Mouse (Mus musculus) cerebellum, postnatal 36 days (tissue): Measurements from ENCODE around the gene Mad2l1bp.

Experiments
- DNase-seq, 2 experiments: peaks; one replicate each; pipeline ENCODE4 v3.0.0; 2021 to 2022; ENCODE audit warnings: mixed read lengths in 2 of 2

Mad2l1bp gene

DNA sequence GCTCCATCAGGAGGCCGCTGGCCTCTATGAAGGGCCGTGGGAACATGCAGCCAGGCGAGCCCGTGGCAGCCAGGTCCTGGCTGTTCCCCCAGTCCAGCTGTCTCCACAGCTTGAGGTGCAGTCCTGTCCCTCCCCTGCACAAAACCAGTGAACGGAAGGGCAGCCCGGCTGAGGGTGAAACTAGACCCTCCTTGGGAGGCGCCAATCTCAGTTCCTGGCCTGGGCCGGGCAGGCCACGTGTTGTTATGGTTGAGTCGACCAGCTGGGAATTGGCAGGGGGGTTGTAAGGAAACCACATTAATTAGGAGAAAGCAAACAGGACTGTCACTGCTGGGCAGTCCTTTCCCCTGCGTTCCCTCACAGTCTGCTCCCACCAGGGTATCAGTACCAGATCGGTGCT, 48.9 kb downstream of the Mad2l1bp start:
- no peak for DNase-seq

DNA sequence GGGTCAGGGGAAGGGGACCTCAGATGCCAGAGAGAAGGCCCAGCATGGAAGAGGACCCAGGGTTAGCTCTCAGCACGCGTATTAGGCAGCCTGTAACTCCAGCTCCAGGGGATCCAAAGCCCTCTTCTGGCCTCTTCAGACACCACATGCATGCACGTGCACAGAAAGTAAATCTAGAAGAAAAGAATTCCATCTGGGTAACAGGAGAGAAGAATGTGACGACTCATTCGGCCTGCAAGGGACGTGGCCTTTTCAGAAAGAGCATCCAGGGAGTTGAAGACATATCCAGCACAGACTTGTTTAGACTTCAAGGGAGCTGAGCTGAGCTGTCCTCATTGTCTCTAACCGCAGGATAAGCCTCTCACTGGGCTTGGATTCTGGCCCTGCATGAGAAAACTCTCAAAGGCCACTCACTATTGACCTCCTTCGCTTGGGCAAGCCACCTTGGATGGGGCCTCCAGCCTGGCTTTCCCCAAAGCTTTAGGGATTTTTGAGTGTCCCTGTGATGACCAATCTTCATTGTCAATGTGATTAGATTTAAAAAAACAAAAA, 50.7 kb downstream of the Mad2l1bp start:
- DNase-seq, result no peak

DNA sequence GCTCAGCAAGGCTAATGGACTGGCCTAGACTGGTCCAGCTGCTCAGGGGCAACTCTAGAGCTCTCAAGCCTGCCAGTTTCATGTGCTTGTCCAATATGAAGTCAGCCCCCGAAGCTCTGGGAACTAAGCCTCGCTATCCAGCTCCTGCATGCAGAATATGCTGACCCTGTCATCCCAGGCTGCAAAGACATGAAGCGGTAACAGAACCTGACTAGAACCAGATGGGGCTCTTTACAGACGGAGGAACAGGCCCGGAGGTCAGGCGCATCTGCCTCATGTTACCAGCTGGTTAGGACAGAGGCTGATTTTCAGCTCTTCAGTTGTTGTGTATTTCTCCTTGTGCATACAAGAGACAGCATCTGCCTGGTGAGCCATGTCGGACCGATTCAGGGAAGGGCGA, 51.4 kb downstream of the Mad2l1bp start:
- no peak for DNase-seq

DNA sequence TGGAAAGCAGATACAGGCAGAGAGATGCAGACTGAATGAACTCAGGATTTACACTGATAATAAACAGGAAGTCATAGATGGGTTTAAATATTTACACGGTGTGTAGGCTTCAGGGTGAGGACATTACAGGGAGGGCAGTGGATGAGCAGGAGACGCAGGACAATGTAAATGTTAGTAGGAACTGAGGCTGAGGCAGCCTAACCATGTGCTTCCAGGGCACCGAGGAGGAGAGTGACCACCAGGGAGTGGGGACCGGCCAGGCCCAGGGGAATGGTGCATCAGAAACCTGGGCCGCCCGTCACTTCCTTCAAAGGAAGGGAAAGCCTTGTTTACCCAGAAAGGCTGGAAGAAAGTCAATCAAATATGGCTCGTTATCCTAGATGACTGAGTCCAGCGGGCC, 54.8 kb downstream of the Mad2l1bp start:
- no peak for DNase-seq
